Comparison of ENCODE assay signal across 9 mouse cellular contexts in genomic region chr2:164563339-164564038, GRCm38 (mm10). TPM values are rescaled to one million over a fixed set of nuclear protein-coding genes. Genes with fewer than 3 reads are reported as not detected.
DNase-seq lines count a peak whose midpoint lies in the region; ATAC-seq lines count a peak whose summit lies in the region.
"Had no signal": no experiment of that assay in that cellular context is flagged by ENCODE, and none has a peak within 500 bp of the region (broad histone marks: within the 10 kb centered on the region; RNA-seq: fewer than 3 reads in every experiment).

No protein-coding gene starts in this region.

- peaks cover 24% of the 10 kb centered on the region for H3K27me3 ChIP-seq in hindbrain, embryonic 10.5 days (ENCODE audit: insufficient read depth, poor library complexity, severe bottlenecking)

- peak overlapping the region; percentile 69 for H3K4me3 ChIP-seq in hindbrain, embryonic 10.5 days

- peaks cover 13% of the 10 kb centered on the region for H3K36me3 ChIP-seq in hindbrain, embryonic 10.5 days
- H3K36me3 ChIP-seq: G1E had no signal

- WGBS in hindbrain, embryonic 10.5 days, result under 1% methylated on average over 32 of the region's 32 CpGs

- DNase-seq in cerebellum, adult 8-10 months, result peak; percentile 2
- DNase-seq in ES-CJ7 (ENCODE audit: low read depth, low spot score), result peak; percentile 69
- DNase-seq in embryo, embryonic 9.5 days (ENCODE audit: extremely low spot score), result peak; percentile 81
- DNase-seq in hindbrain, embryonic 10.5 days (ENCODE audit: low spot score), result peak; percentile 73
- DNase-seq in layer of hippocampus, postnatal 14 days (ENCODE audit: low spot score in 2 of 2), result peak; percentile 31 to 37
- peak; percentile 59 for DNase-seq in lung, postnatal 36 days
- peak; percentile 65 to 71 for DNase-seq in right cerebral cortex, postnatal 10 days (ENCODE audit: low spot score in 2 of 2)

- H3K27ac ChIP-seq in hindbrain, embryonic 10.5 days, result peak overlapping the region; percentile 91

- H3K9me3 ChIP-seq in hindbrain, embryonic 10.5 days, result peaks cover 5% of the 10 kb centered on the region; the same call in 1 of the 2 replicates
- H3K9me3 ChIP-seq: G1E had no signal

- H3K4me1 ChIP-seq in hindbrain, embryonic 10.5 days (replicated peaks), result peaks cover 24% of the 10 kb centered on the region

- ATAC-seq in cerebellum, adult (ENCODE audit: insufficient number of reproducible peaks, low FRiP score, low TSS enrichment), result no peak

RNA-seq across cellular contexts. Expression of gene Wfdc2, which starts 1.3 kb away (rescaled TPM):
- polyA plus RNA-seq in hindbrain, embryonic 10.5 days (2016; fragmentation: Nextera tagmentation; extraction: Ambion mirVana), result 27.6 and 64.4 TPM in 2 replicates
- total RNA-seq in layer of hippocampus, postnatal 14 days (2021), result 1 to 10 TPM in 1 of 2 experiments, not detected in 1; 5.6 TPM
- total RNA-seq: G1E had no signal
- polyA plus RNA-seq: G1E had no signal

RNA-seq across cellular contexts. Expression of gene Spint3, which starts 9.8 kb away (rescaled TPM):
- not detected in 2 replicates for polyA plus RNA-seq in hindbrain, embryonic 10.5 days (2016; fragmentation: Nextera tagmentation; extraction: Ambion mirVana)
- not detected for total RNA-seq in layer of hippocampus, postnatal 14 days (2021)
- total RNA-seq: G1E had no signal
- polyA plus RNA-seq: G1E had no signal

RNA-seq across cellular contexts. Expression of gene Wfdc6a, which starts 21.8 kb away (rescaled TPM):
- polyA plus RNA-seq in hindbrain, embryonic 10.5 days (2016; fragmentation: Nextera tagmentation; extraction: Ambion mirVana), result not detected in 2 replicates
- total RNA-seq in layer of hippocampus, postnatal 14 days (2021), result 1 to 10 TPM in 1 of 2 experiments, under 1 TPM in 1; 0.71 to 1.9 TPM
- total RNA-seq: G1E had no signal
- polyA plus RNA-seq: G1E had no signal

RNA-seq across cellular contexts. Expression of gene Eppin, which starts 29.9 kb away (rescaled TPM):
- not detected in 2 replicates for polyA plus RNA-seq in hindbrain, embryonic 10.5 days (2016; fragmentation: Nextera tagmentation; extraction: Ambion mirVana)
- not detected for total RNA-seq in layer of hippocampus, postnatal 14 days (2021)
- total RNA-seq: G1E had no signal
- polyA plus RNA-seq: G1E had no signal

RNA-seq across cellular contexts. Expression of gene Wfdc6b, which starts 49.8 kb away (rescaled TPM):
- polyA plus RNA-seq in hindbrain, embryonic 10.5 days (2016; fragmentation: Nextera tagmentation; extraction: Ambion mirVana), result not detected in 2 replicates
- total RNA-seq in layer of hippocampus, postnatal 14 days (2021), result not detected
- total RNA-seq: G1E had no signal
- polyA plus RNA-seq: G1E had no signal

Comparison
In these comparisons a context has a peak if more than half of its experiments do, and no peak if none do; other contexts are left out.
1. DNase-seq: peak in every context shown above with its lines; median percentile 81 in embryo, embryonic 9.5 days; 73 in hindbrain, embryonic 10.5 days; 69 in ES-CJ7; 68 in right cerebral cortex, postnatal 10 days; 59 in lung, postnatal 36 days; 34 in layer of hippocampus, postnatal 14 days; 2 in cerebellum, adult 8-10 months.